Mouse (Mus musculus) embryonic facial prominence, embryonic 11.5 days (tissue): ENCODE data around the gene Zscan2. TPM values are rescaled to one million over a fixed set of nuclear protein-coding genes. Genes with fewer than 3 reads are reported as not detected.
A peak's percentile ranks its signal among the peaks of the same experiment; 100 is the strongest.

Experiments
- ATAC-seq: fragments of 200-750 bp; cut with Nextera tagmentation; replicated peaks from 2 replicates; pipeline ENCODE4 v1.8.0; 2017; ENCODE audit warnings: low read depth; ENCODE audit not compliant: insufficient number of reproducible peaks, low FRiP score, low TSS enrichment
- DNase-seq: peaks from one replicate; pipeline ENCODE4 v3.0.0-alpha.2; 2015; ENCODE audit warnings: low spot score
- H3K27ac ChIP-seq: fragments of 300-500 bp; sonication (generic); replicated peaks from 2 replicates; pipeline ENCODE4 v1.5.1; 2014; ENCODE audit warnings: mild to moderate bottlenecking, low read depth, low read length, control low read depth
- H3K27me3 ChIP-seq: fragments of 300-500 bp; sonication (generic); 2 replicates; pipeline ENCODE4 v1.6.1; 2014; ENCODE audit warnings: mild to moderate bottlenecking, low read length, moderate library complexity, mixed read lengths; ENCODE audit not compliant: control insufficient read depth, insufficient read depth
- H3K36me3 ChIP-seq: fragments of 300-500 bp; sonication (generic); replicated peaks from 2 replicates; pipeline ENCODE4 v1.6.1; 2014; ENCODE audit warnings: low read depth, mild to moderate bottlenecking, low read length, moderate library complexity, mixed read lengths; ENCODE audit not compliant: control insufficient read depth, insufficient read depth
- H3K4me1 ChIP-seq: fragments of 300-500 bp; sonication (generic); 2 replicates; pipeline ENCODE4 v1.6.1; 2014; ENCODE audit warnings: low read length, mixed read lengths; ENCODE audit not compliant: control insufficient read depth, insufficient read depth
- H3K4me2 ChIP-seq: fragments of 300-500 bp; sonication (generic); 2 replicates; pipeline ENCODE4 v1.6.1; 2014; ENCODE audit warnings: low read depth, mild to moderate bottlenecking, control low read depth, low read length, moderate library complexity
- H3K4me3 ChIP-seq: fragments of 300-500 bp; sonication (generic); 2 replicates; pipeline ENCODE4 v1.5.1; 2014; ENCODE audit warnings: low read depth, low read length, control low read depth
- H3K9ac ChIP-seq: fragments of 300-500 bp; sonication (generic); replicated peaks from 2 replicates; pipeline ENCODE4 v1.6.1; 2014; ENCODE audit warnings: mild to moderate bottlenecking, control low read depth, low read length
- H3K9me3 ChIP-seq: fragments of 300-500 bp; sonication (generic); replicated peaks from 2 replicates; pipeline ENCODE4 v1.6.1; 2016; ENCODE audit warnings: mild to moderate bottlenecking, low read length, inconsistent platforms, mixed read lengths; ENCODE audit not compliant: control insufficient read depth
- whole genome bisulfite sequencing: fragments of 180-500 bp; shearing (Covaris S2); extraction: QIAGEN DNeasy Blood & Tissue Kit; methylation state at CpG from one replicate; pipeline ENCODE4 v1.1.7; 2014; 5-methylcytosine and 5-hydroxymethylcytosine counted together
- polyA plus RNA-seq: library from polyadenylated mRNA; unstranded; fragments of >200 nt; fragmentation: Nextera tagmentation; extraction: Ambion mirVana; gene quantifications from 2 replicates; pipeline ENCODE4 v1.2.1, GENCODE M21; 2014

Zscan2 gene
- polyA plus RNA-seq, 1 experiment from 2014 or later = 4.5 TPM

DNA sequence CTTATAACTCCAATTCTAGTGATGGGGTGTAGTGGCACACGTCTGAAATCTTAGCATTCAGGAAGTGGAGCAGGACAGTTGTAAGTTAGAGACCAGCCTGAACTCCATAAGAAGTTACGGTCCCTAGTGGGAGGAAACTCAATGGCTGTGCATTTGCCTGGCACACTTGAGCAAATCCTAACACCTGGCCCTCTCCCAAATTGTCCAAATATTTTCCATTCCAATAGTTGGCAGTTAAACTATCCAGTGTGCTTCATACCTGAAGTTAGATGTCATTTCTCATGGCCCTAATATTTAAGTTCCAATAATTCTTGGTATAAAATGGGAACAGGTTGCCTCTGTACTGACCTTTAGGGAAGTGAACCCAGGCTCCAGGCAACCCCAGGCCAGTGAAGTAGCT, 8.0 kb downstream of the Zscan2 start:
- Histone ChIP-seq H3K36me3 (peaks cover 11% of the 10 kb centered on the region), H3K9ac (no peak overlapping the region), H3K4me3 (no peak overlapping the region), H3K9me3 (no peaks in the 10 kb centered on the region), H3K27ac (no peak overlapping the region), H3K27me3 (no peaks in the 10 kb centered on the region), H3K4me1 (no peaks in the 10 kb centered on the region), H3K4me2 (no peak overlapping the region)
- ATAC-seq (no peak), DNase-seq (no peak)
- 99% methylated on average over 2 of the region's 2 CpGs for WGBS

DNA sequence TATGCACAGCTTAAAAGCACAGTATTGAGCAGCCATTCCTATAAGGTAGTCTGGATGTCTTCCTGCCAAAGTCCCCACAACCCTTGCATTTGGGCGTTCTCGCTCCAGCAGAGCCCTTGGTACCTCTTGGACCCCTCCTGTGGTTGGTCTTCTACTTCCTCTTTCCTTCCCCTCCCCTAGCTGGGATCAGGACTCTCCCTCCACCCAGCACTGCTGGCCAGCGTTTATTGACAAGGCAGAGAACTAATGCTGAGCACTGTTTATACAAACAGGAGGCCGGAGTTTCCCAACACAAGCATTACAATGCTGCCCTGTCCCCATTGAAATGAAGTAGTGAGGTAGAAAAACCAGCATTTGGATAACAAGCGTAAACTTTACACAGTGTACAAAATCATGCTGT, 12.3 kb downstream of the Zscan2 start:
- Histone ChIP-seq H3K27me3 (0 out of 2 replicates have a peak, but pooled peaks cover 3% of the 10 kb centered on the region), H3K9ac (no peak overlapping the region), H3K4me1 (no peaks in the 10 kb centered on the region), H3K4me3 (no peak overlapping the region), H3K36me3 (peaks cover 13% of the 10 kb centered on the region), H3K9me3 (no peaks in the 10 kb centered on the region), H3K27ac (no peak overlapping the region), H3K4me2 (no peak overlapping the region)
- WGBS = 82% methylated on average over 5 of the region's 5 CpGs
- ATAC-seq (no peak), DNase-seq (no peak)

DNA sequence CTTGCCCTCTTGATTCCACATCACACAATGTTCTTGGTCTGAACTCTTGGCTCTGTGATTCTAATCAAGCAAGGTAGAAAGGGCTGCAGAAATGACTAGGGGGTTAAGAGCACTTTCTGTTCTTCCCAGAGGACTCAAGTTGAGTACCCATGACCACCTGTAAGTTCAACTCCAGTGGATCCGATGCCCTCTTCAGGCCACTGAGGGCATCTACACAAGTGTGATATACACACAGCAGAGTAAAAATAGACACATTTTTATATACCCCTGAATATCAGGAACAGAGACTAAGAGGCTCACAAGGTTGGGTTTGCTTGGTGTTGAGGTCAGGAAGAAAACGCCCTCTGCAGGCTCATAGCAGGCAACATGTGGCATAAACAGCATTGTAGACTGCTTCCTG, 12.9 kb downstream of the Zscan2 start:
- DNase-seq (no peak), ATAC-seq (no peak)
- H3K27me3 ChIP-seq = 0 out of 2 replicates have a peak, but pooled peaks cover 3% of the 10 kb centered on the region
- 98% methylated on average over 2 of the region's 2 CpGs for WGBS
- peaks cover 11% of the 10 kb centered on the region for H3K36me3 ChIP-seq
- no peak overlapping the region for H3K9ac ChIP-seq
- H3K9me3 ChIP-seq = no peaks in the 10 kb centered on the region
- no peak overlapping the region for H3K4me2 ChIP-seq
- H3K27ac ChIP-seq = no peak overlapping the region
- no peaks in the 10 kb centered on the region for H3K4me1 ChIP-seq
- no peak overlapping the region for H3K4me3 ChIP-seq

DNA sequence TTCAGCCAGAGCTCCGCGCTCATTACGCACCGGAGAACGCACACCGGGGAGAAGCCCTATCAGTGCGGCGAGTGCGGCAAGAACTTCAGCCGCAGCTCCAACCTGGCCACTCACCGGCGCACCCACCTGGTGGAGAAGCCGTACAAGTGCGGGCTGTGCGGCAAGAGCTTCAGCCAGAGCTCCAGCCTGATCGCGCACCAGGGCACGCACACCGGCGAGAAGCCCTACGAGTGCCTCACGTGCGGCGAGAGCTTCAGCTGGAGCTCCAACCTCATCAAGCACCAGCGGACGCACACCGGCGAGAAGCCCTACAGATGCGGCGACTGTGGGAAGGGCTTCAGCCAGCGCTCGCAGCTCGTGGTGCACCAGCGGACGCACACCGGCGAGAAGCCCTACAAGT, 15.0 kb downstream of the Zscan2 start:
- Histone ChIP-seq H3K9me3 (no peaks in the 10 kb centered on the region), H3K4me1 (no peaks in the 10 kb centered on the region), H3K9ac (no peak overlapping the region), H3K36me3 (peaks cover 11% of the 10 kb centered on the region), H3K4me3 (no peak overlapping the region), H3K27ac (no peak overlapping the region), H3K4me2 (no peak overlapping the region), H3K27me3 (0 out of 2 replicates have a peak, but pooled peaks cover 3% of the 10 kb centered on the region)
- WGBS = 35% methylated on average over 37 of the region's 37 CpGs
- ATAC-seq = no peak
- no peak for DNase-seq

DNA sequence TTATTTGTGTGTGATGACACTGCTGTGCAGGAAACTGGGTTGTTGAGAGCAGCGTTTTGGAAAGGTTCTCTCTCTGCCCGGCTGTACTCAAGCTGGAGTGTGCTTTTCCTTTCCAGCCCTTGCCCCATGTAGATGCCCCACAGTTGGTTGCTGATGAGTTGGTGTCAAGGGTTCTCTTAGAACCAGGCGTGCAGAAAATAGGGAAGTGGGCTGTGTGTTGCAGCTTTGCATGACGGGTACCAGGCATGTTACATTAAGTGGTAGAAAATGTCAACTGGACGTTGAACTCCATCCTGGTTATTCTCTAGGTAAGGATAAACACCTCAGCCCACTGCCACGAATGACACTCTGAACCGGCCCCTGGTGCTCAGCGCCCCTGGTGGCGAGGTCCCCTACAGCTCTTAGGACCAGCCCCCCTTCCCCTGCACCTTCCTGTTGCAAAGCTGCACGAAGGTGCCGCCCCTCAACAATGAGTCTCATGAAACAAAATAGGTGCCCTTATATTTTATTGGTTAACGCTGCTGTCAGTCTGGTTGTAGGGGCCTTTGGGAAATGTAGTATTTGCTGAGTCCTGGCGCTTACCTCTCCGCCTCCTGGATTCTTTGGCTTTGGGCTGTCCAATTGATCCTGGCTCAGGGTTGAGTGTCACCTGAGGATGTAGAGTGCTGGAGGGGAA, 22.2 kb downstream of the Zscan2 start:
- Histone ChIP-seq H3K9me3 (no peaks in the 10 kb centered on the region), H3K27ac (no peak overlapping the region), H3K4me1 (no peaks in the 10 kb centered on the region), H3K9ac (no peak overlapping the region), H3K36me3 (no peaks in the 10 kb centered on the region; the same call in 1 of the 2 replicates), H3K4me3 (no peak overlapping the region), H3K4me2 (peak overlapping the region; percentile 17; the same call in 1 of the 2 replicates), H3K27me3 (no peaks in the 10 kb centered on the region)
- WGBS = 24% methylated on average over 14 of the region's 14 CpGs
- ATAC-seq (peak; percentile 74), DNase-seq (peak; percentile 84)

DNA sequence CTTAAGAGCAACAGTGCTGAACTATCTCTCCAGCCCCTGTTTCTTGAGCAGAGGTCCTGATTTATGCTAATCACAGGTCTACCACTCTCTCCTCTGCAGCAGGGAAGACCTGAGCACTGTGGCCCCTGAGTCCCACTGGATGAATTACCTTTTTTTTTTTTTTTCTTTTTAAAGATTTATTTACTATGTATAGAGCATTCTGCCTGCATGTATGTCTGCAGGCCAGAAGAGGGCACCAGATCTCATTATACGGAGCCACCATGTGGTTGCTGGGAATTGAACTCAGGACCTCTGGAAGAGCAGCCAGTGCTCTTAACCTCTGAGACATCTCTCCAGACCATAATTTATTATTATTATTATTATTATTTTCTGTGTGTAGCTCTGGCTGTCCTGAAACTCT, 24.9 kb downstream of the Zscan2 start:
- H3K9ac ChIP-seq = no peak overlapping the region
- no peak overlapping the region for H3K4me3 ChIP-seq
- no peaks in the 10 kb centered on the region for H3K9me3 ChIP-seq
- DNase-seq (no peak), ATAC-seq (no peak)
- no peaks in the 10 kb centered on the region; the same call in 1 of the 2 replicates for H3K36me3 ChIP-seq
- no peaks in the 10 kb centered on the region; the same call in 1 of the 2 replicates for H3K4me1 ChIP-seq
- no peak overlapping the region for H3K27ac ChIP-seq
- no peaks in the 10 kb centered on the region for H3K27me3 ChIP-seq
- H3K4me2 ChIP-seq = no peak overlapping the region
- WGBS = 30% methylated on average over 1 of the region's 1 CpGs

DNA sequence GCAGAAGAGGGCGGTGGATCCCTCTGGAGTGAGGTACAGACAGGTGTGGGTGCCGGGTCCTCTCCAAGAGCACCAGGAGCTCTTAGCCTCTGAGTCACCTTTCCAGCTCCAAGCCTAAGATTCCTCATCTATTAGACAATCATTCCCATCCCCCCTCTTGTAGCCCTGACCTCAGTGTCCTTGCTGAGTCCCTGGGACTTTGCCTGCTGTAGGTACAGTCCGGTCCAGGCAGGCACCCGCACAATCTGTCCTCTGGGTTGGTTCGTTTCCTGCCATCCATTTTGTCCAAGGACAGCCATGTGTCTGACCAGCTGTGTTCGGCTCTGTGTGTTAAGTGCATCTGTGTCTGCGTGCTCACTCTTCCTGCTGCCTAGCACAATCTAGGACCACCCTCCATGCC, 27.9 kb downstream of the Zscan2 start:
- 73% methylated on average over 7 of the region's 7 CpGs for WGBS
- Histone ChIP-seq H3K9me3 (no peaks in the 10 kb centered on the region), H3K4me2 (no peak overlapping the region), H3K9ac (no peak overlapping the region), H3K4me1 (no peaks in the 10 kb centered on the region; the same call in 1 of the 2 replicates), H3K36me3 (peaks cover 8% of the 10 kb centered on the region), H3K4me3 (no peak overlapping the region), H3K27ac (0 out of 2 replicates have a peak overlapping the region, but pooled peaks have one; percentile 28), H3K27me3 (no peaks in the 10 kb centered on the region)
- DNase-seq = no peak
- no peak for ATAC-seq

DNA sequence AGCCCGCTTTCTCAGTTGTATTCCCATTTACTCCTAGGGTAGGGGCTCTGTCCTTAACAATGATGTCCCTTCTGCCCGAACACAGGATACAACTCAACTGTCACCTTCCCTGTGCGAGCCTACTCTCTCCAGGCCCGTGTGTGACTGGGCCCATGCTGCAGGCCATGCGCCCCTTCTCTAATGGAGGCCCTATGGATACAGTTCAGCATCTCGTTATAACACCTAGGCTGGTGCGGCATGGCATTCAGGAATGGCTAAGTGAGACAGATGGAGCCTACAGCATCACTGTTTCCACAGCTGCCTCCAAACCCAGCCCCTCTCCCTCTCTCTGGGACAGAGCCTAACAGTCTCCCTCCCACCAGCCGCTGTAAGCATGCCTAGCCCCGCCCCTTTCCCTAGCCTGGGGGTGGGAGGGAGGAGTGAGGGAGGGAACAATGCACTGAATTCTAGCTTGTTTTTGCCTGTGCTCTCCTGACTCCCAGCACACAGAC, 28.3 kb downstream of the Zscan2 start:
- WGBS = 44% methylated on average over 9 of the region's 9 CpGs
- no peaks in the 10 kb centered on the region for H3K9me3 ChIP-seq
- no peaks in the 10 kb centered on the region; the same call in 1 of the 2 replicates for H3K4me1 ChIP-seq
- H3K36me3 ChIP-seq = peaks cover 8% of the 10 kb centered on the region
- no peak overlapping the region for H3K4me3 ChIP-seq
- H3K4me2 ChIP-seq = no peak overlapping the region; the same call in 1 of the 2 replicates
- H3K27me3 ChIP-seq = no peaks in the 10 kb centered on the region
- ATAC-seq (peak; percentile 68), DNase-seq (peak; percentile 82)
- 0 out of 2 replicates have a peak overlapping the region, but pooled peaks have one; percentile 28 for H3K27ac ChIP-seq
- no peak overlapping the region for H3K9ac ChIP-seq
